Mouse (Mus musculus): ENCODE data around the gene Tlcd1. TPM values are rescaled to one million over a fixed set of nuclear protein-coding genes. Genes with fewer than 3 reads are reported as not detected.

The Tlcd1 gene
- polyA plus RNA-seq, 1 experiment from 2014 or later, result 10.2 TPM

DNA sequence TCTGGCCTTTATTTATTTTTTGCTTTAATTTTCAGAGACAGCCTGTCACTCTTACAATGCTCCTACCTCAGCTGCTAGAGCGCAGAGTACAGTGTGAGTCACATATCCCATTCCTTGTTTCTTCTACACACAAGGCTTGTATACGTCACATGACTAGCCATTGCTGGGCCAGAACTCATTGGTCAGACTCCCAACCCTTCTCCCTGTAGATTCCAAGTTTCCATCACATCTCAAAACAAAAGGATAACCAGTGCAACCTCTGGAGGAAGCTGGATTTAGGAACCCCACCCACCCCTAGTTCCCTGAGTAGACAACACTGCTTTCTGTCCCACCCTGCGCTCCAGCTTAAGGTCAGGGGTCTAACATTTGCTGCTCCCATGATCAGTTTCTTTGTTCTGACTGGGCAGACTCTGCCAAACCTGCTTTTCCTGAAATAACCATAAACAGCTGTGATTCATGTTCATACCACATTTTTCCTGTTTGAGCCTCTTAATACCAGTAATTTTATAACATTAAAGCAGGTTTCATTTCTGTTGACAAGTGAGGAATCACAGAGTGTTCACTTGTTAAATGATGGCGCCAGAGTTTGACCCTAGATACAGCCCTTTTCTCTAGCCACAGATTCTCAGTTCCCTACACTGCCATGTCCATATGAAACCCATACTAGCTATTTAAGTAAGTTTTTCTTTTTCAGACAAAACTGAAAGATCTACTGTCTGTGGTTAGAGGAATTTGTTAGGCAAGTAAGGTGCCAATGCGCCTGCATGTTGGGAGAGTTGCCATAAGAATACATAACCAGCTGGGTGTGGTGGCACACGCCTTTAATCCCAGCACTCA is 29.6 kb upstream of the Tlcd1 start:
- Histone ChIP-seq H3K9ac (no peak overlapping the region), H3K4me3 (no peak overlapping the region), H3K4me2 (no peak overlapping the region), H3K27ac (replicated peaks) (no peak overlapping the region), H3K27me3 (no peaks in the 10 kb centered on the region), H3K9me3 (no peaks in the 10 kb centered on the region), H3K36me3 (peaks cover 78% of the 10 kb centered on the region), H3K4me1 (replicated peaks) (peaks cover 5% of the 10 kb centered on the region)
- 93% methylated on average over 6 of the region's 6 CpGs for WGBS
- ATAC-seq (ENCODE audit: low read depth), result no peak

- no peak overlapping the region for H3K4me2 ChIP-seq
- no peak overlapping the region for H3K9ac ChIP-seq
- H3K27me3 ChIP-seq, result no peaks in the 10 kb centered on the region
- no peaks in the 10 kb centered on the region for H3K9me3 ChIP-seq
- H3K27ac ChIP-seq (replicated peaks), result no peak overlapping the region
- H3K36me3 ChIP-seq, result peaks cover 73% of the 10 kb centered on the region
- peaks cover 36% of the 10 kb centered on the region for H3K4me1 ChIP-seq (replicated peaks)
- H3K4me3 ChIP-seq, result no peak overlapping the region
- no peak for ATAC-seq (ENCODE audit: low read depth)
- 17% methylated on average over 1 of the region's 1 CpGs for WGBS
These were observed 25.4 kb upstream of the Tlcd1 start for GRCm38 (mm10) chr11:78151161-78151560.

- Histone ChIP-seq H3K4me3 (no peak overlapping the region), H3K27me3 (no peaks in the 10 kb centered on the region), H3K36me3 (peaks cover 74% of the 10 kb centered on the region), H3K4me2 (peak overlapping the region; percentile 6; the same call in 1 of the 2 replicates), H3K4me1 (replicated peaks) (peaks cover 46% of the 10 kb centered on the region), H3K9me3 (no peaks in the 10 kb centered on the region), H3K27ac (replicated peaks) (peak overlapping the region; percentile 85), H3K9ac (peak overlapping the region; percentile 35; the same call in 1 of the 2 replicates)
- ATAC-seq (ENCODE audit: low read depth), result peak; percentile 75
- WGBS, result 35% methylated on average over 9 of the region's 9 CpGs
These were observed 23.9 kb upstream of the Tlcd1 start for GRCm38 (mm10) chr11:78152299-78153231.

DNA sequence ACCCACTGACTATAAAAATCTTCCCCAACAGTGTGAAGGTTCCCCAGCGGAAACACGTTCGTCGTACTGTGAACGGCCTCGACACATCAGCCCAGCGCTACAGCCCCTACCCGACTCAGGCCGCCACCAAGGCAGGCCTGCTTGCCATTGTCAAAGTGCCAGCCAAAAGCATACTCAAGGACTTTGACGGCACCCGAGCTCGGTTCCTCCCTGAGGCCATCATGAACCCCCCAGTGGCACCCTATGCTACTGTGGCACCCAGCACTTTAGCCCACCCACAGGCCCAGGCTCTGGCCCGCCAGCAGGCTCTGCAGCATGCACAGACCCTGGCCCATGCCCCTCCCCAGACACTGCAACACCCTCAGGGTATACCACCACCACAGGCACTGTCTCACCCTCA is 22.7 kb upstream of the Tlcd1 start:
- Histone ChIP-seq H3K4me3 (no peak overlapping the region), H3K27ac (replicated peaks) (peak overlapping the region; percentile 85)

DNA sequence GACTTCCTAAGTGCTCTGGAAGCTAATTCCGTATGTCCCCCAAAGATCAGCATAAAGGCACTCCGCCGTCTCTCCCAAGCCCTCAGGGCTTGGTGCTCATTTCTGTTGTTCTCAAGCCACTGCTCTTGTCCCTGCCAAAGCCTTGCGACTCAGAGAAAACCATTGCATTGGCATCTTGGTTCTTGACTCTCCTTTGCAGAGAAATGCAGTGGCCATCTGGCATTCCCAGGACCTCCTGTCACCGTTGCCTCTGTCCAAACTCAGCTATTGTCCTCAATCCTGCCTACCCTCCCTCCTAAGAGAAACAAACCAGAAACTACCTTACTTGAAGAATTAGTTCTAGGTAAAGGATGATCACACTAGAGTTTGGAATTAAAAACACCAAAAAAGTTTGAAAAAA is 20.8 kb upstream of the Tlcd1 start:
- H3K9me3 ChIP-seq, result no peaks in the 10 kb centered on the region
- no peak overlapping the region for H3K27ac ChIP-seq (replicated peaks)
- H3K4me3 ChIP-seq, result no peak overlapping the region
- WGBS, result 72% methylated on average over 5 of the region's 5 CpGs
- H3K27me3 ChIP-seq, result no peaks in the 10 kb centered on the region
- peaks cover 71% of the 10 kb centered on the region for H3K4me1 ChIP-seq (replicated peaks)
- peaks cover 76% of the 10 kb centered on the region for H3K36me3 ChIP-seq
- no peak overlapping the region for H3K4me2 ChIP-seq
- no peak for ATAC-seq (ENCODE audit: low read depth)
- H3K9ac ChIP-seq, result peak overlapping the region; percentile 22; the same call in 1 of the 2 replicates

More for the DNA sequence above, 22.7 kb upstream of the Tlcd1 start:
- peaks cover 57% of the 10 kb centered on the region for H3K4me1 ChIP-seq (replicated peaks)
- peaks cover 74% of the 10 kb centered on the region for H3K36me3 ChIP-seq
- H3K9ac ChIP-seq, result peak overlapping the region; percentile 35; the same call in 1 of the 2 replicates
- H3K27me3 ChIP-seq, result no peaks in the 10 kb centered on the region
- ATAC-seq (ENCODE audit: low read depth), result peak; percentile 19; the same call in 1 of the 2 replicates
- no peak overlapping the region for H3K4me2 ChIP-seq
- H3K9me3 ChIP-seq, result no peaks in the 10 kb centered on the region
- 69% methylated on average over 13 of the region's 13 CpGs for WGBS

- Histone ChIP-seq H3K27me3 (no peaks in the 10 kb centered on the region), H3K9ac (no peak overlapping the region), H3K4me1 (replicated peaks) (peaks cover 76% of the 10 kb centered on the region), H3K36me3 (peaks cover 76% of the 10 kb centered on the region), H3K9me3 (no peaks in the 10 kb centered on the region), H3K4me3 (no peak overlapping the region), H3K27ac (replicated peaks) (no peak overlapping the region), H3K4me2 (no peak overlapping the region)
- WGBS, result 70% methylated on average over 6 of the region's 6 CpGs
- ATAC-seq (ENCODE audit: low read depth), result no peak
These were observed 20.3 kb upstream of the Tlcd1 start for GRCm38 (mm10) chr11:78156156-78156699.

GRCm38 (mm10) chr11:78159096-78159495 is 17.4 kb upstream of the Tlcd1 start:
- Histone ChIP-seq H3K27ac (replicated peaks) (no peak overlapping the region), H3K4me1 (replicated peaks) (peaks cover 79% of the 10 kb centered on the region)
- WGBS, result 30% methylated on average over 2 of the region's 2 CpGs

GRCm38 (mm10) chr11:78159557-78159956 is 17.0 kb upstream of the Tlcd1 start:
- Histone ChIP-seq H3K36me3 (peaks cover 78% of the 10 kb centered on the region), H3K27me3 (no peaks in the 10 kb centered on the region), H3K27ac (replicated peaks) (peak overlapping the region; percentile 38; the same call in 1 of the 2 replicates), H3K4me2 (no peak overlapping the region), H3K9me3 (no peaks in the 10 kb centered on the region), H3K4me1 (replicated peaks) (peaks cover 74% of the 10 kb centered on the region), H3K4me3 (no peak overlapping the region), H3K9ac (no peak overlapping the region)
- ATAC-seq (ENCODE audit: low read depth), result no peak
- 73% methylated on average over 7 of the region's 7 CpGs for WGBS

More at GRCm38 (mm10) chr11:78159096-78159495, 17.4 kb upstream of the Tlcd1 start:
- 0 out of 2 replicates have a peak, but pooled peaks have one; percentile 13 for ATAC-seq (ENCODE audit: low read depth)
- H3K36me3 ChIP-seq, result peaks cover 82% of the 10 kb centered on the region
- no peaks in the 10 kb centered on the region for H3K27me3 ChIP-seq
- H3K9ac ChIP-seq, result no peak overlapping the region
- H3K4me2 ChIP-seq, result no peak overlapping the region
- no peak overlapping the region for H3K4me3 ChIP-seq
- H3K9me3 ChIP-seq, result no peaks in the 10 kb centered on the region

- peaks cover 72% of the 10 kb centered on the region for H3K36me3 ChIP-seq
- H3K27me3 ChIP-seq, result no peaks in the 10 kb centered on the region
- no peak overlapping the region for H3K4me2 ChIP-seq
- no peaks in the 10 kb centered on the region for H3K9me3 ChIP-seq
- no peak for ATAC-seq (ENCODE audit: low read depth)
- H3K4me3 ChIP-seq, result no peak overlapping the region
- H3K4me1 ChIP-seq (replicated peaks), result peaks cover 68% of the 10 kb centered on the region
- H3K9ac ChIP-seq, result no peak overlapping the region
- WGBS, result 90% methylated on average over 18 of the region's 18 CpGs
- 0 out of 2 replicates have a peak overlapping the region, but pooled peaks have one; percentile 38 for H3K27ac ChIP-seq (replicated peaks)
These were observed 16.3 kb upstream of the Tlcd1 start for GRCm38 (mm10) chr11:78160171-78160570.

DNA sequence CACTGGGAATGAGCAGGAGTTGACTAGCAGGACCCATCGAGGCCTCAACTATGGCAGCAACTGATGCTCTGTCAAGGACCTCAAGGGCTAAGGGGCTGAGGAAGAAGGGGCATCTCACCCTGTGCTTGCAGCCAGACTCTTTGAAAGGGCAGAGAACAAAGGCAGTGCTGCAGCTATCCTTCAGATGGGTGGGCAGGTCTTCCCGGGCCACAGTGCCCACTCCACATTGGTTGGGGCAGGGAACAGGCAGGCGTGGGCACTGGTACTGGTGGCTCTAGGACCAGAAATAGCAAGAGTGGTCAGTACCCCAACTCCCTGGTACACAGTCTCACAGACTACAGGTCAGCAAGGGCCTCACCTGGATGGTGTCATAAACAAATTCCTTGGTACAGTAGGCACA is 15.8 kb upstream of the Tlcd1 start:
- peaks cover 67% of the 10 kb centered on the region for H3K36me3 ChIP-seq
- 97% methylated on average over 3 of the region's 3 CpGs for WGBS
- H3K27ac ChIP-seq (replicated peaks), result no peak overlapping the region
- H3K9me3 ChIP-seq, result no peaks in the 10 kb centered on the region
- H3K4me2 ChIP-seq, result no peak overlapping the region
- no peak for ATAC-seq (ENCODE audit: low read depth)
- H3K27me3 ChIP-seq, result no peaks in the 10 kb centered on the region
- no peak overlapping the region for H3K4me3 ChIP-seq
- H3K9ac ChIP-seq, result peak overlapping the region; percentile 22; the same call in 1 of the 2 replicates
- H3K4me1 ChIP-seq (replicated peaks), result peaks cover 67% of the 10 kb centered on the region

DNA sequence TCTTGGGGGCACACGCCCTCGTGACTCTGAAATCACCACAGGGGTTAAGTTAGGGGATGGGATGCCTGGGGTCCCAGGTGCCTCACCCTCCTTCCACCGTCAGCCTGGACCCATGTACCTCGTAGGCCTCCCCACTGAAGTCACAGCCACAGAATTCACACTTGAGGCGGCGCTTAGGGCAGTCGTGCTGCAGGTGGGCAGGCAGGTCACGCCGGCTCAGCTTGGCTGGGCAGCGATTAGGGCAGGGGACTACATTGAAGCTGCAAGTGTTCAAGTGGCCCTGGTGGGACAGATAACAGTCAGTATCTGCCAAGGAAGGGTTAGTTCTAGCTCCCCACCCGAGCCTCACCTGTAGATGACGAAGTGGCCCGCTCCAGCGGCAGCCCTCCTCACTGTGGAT is 15.3 kb upstream of the Tlcd1 start:
- H3K36me3 ChIP-seq, result peaks cover 62% of the 10 kb centered on the region
- H3K4me1 ChIP-seq (replicated peaks), result peaks cover 72% of the 10 kb centered on the region
- H3K4me2 ChIP-seq, result no peak overlapping the region
- peak overlapping the region; percentile 22; the same call in 1 of the 2 replicates for H3K9ac ChIP-seq
- no peaks in the 10 kb centered on the region for H3K27me3 ChIP-seq
- no peak overlapping the region for H3K4me3 ChIP-seq
- 93% methylated on average over 14 of the region's 14 CpGs for WGBS
- no peak for ATAC-seq (ENCODE audit: low read depth)
- H3K27ac ChIP-seq (replicated peaks), result peak overlapping the region; percentile 99; the same call in 1 of the 2 replicates
- H3K9me3 ChIP-seq, result no peaks in the 10 kb centered on the region
